Mouse (Mus musculus): ENCODE data around the gene Sgsm3. TPM values are rescaled to one million over a fixed set of nuclear protein-coding genes. Genes with fewer than 3 reads are reported as not detected.

Gene Sgsm3
- total RNA-seq, 2 experiments from 2014 or later: 15.6 to 26.6 TPM

- DNase-seq (ENCODE audit: low spot score in 2 of 2): no peak
Observed at GRCm38 (mm10) chr15:80975666-80976065, 1.9 kb upstream of the Sgsm3 start.

- no peak for DNase-seq (ENCODE audit: low spot score in 2 of 2)
Observed at GRCm38 (mm10) chr15:80979611-80980010, 2.0 kb downstream of the Sgsm3 start.

GRCm38 (mm10) chr15:80981176-80981575 is 3.6 kb downstream of the Sgsm3 start:
- no peak for DNase-seq (ENCODE audit: low spot score in 2 of 2)

GRCm38 (mm10) chr15:80983264-80983663 is 5.7 kb downstream of the Sgsm3 start:
- no peak for DNase-seq (ENCODE audit: low spot score in 2 of 2)

- no peak for DNase-seq (ENCODE audit: low spot score in 2 of 2)
Observed at GRCm38 (mm10) chr15:80988331-80988730, 10.8 kb downstream of the Sgsm3 start.

GRCm38 (mm10) chr15:80989712-80990111 is 12.1 kb downstream of the Sgsm3 start:
- no peak for DNase-seq (ENCODE audit: low spot score in 2 of 2)

GRCm38 (mm10) chr15:80994959-80995358 is 17.4 kb downstream of the Sgsm3 start:
- no peak for DNase-seq (ENCODE audit: low spot score in 2 of 2)

- DNase-seq (ENCODE audit: low spot score in 2 of 2): no peak
Observed at GRCm38 (mm10) chr15:80996090-80996835, 18.7 kb downstream of the Sgsm3 start.

GRCm38 (mm10) chr15:80997077-80997476 is 19.5 kb downstream of the Sgsm3 start:
- no peak for DNase-seq (ENCODE audit: low spot score in 2 of 2)

- no peak for DNase-seq (ENCODE audit: low spot score in 2 of 2)
Observed at GRCm38 (mm10) chr15:81000419-81001138, 23.0 kb downstream of the Sgsm3 start.

GRCm38 (mm10) chr15:81006127-81006735 is 28.7 kb downstream of the Sgsm3 start:
- no peak for DNase-seq (ENCODE audit: low spot score in 2 of 2)

GRCm38 (mm10) chr15:81007339-81007738 is 29.8 kb downstream of the Sgsm3 start:
- no peak for DNase-seq (ENCODE audit: low spot score in 2 of 2)

GRCm38 (mm10) chr15:81007905-81008304 is 30.3 kb downstream of the Sgsm3 start:
- no peak for DNase-seq (ENCODE audit: low spot score in 2 of 2)

GRCm38 (mm10) chr15:81008689-81009123 is 31.1 kb downstream of the Sgsm3 start:
- DNase-seq (ENCODE audit: low spot score in 2 of 2): no peak

- DNase-seq (ENCODE audit: low spot score in 2 of 2): peak in 1 of 2 experiments; percentile 16
Observed at GRCm38 (mm10) chr15:81010114-81010513, 32.5 kb downstream of the Sgsm3 start.

- peak in 1 of 2 experiments; percentile 14 for DNase-seq (ENCODE audit: low spot score in 2 of 2)
Observed at GRCm38 (mm10) chr15:81011523-81011922, 34.0 kb downstream of the Sgsm3 start.

GRCm38 (mm10) chr15:81012359-81012758 is 34.8 kb downstream of the Sgsm3 start:
- DNase-seq (ENCODE audit: low spot score in 2 of 2): no peak

- no peak for DNase-seq (ENCODE audit: low spot score in 2 of 2)
Observed at GRCm38 (mm10) chr15:81013186-81013585, 35.6 kb downstream of the Sgsm3 start.

GRCm38 (mm10) chr15:81015068-81015744 is 37.6 kb downstream of the Sgsm3 start:
- no peak for DNase-seq (ENCODE audit: low spot score in 2 of 2)

GRCm38 (mm10) chr15:81016488-81016887 is 38.9 kb downstream of the Sgsm3 start:
- DNase-seq (ENCODE audit: low spot score in 2 of 2): no peak

GRCm38 (mm10) chr15:81017308-81017707 is 39.7 kb downstream of the Sgsm3 start:
- no peak for DNase-seq (ENCODE audit: low spot score in 2 of 2)
